Mouse (Mus musculus): ENCODE measurements around the gene Lypd1. TPM values are rescaled to one million over a fixed set of nuclear protein-coding genes. Genes with fewer than 3 reads are reported as not detected.

Lypd1 gene
- polyA plus RNA-seq (2012; ENCODE audit: low replicate concordance) = not detected in 2 replicates

DNA sequence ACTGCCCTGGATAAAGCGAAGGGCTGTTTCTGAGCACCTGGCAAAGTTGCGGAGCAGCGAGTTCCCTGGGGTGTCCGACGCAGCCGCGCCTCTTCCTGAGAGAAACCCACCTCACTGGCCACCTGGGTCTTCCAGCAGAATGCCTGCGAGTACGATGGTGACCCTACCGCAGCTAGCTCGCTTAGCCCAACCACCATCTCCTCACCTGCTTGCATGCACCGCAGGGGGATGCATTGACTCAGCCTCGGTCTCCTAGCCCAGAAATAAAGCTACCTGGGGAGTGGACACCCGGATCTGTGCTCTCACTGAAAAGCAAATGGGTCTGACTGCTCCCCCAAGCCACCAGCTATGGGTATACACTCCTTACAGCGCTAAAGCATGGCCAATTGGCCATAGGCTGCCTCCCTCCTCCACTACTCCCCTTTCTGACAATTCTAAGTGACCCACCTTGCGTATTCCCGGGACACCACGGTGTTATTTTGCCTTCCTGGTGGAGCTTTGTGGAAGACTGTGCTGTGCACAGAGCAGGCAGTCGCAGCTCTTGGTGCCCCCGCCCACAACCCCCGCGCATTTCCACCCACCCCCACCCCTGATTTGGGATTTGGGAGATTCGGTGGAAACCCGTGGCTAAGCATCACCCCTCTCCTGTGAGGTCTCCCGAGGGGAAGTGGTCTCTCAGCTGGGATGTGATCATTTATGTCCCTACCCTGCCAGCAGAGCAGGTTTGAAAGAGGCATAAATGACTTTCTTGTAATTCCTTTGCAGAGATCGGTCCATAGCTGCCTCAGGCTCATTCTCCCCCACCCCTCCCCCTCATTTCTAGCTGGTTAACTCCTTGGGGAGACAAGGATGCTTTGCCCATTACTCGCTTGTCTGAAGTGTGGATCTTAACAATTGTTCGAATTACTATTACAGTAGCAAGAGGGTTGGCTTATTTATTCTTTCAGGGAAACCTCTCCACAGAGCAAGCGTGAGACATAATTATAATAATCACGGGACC lies at the start of gene Lypd1:
Gene Lypd1, minus strand, starts transcription at position 501 of the 1,000 bp plus-strand sequence.

Other genes with a start within 250 kb of the Lypd1 start
- gene Gpr39, start 236.1 kb downstream of the Lypd1 start, polyA plus RNA-seq (2012; ENCODE audit: low replicate concordance) = not detected in 2 replicates